Mouse (Mus musculus): Measurements from ENCODE around the gene Fam69b. TPM values are rescaled to one million over a fixed set of nuclear protein-coding genes. Genes with fewer than 3 reads are reported as not detected.
A peak's percentile ranks its signal among the peaks of the same experiment; 100 is the strongest.

Gene Fam69b
- polyA plus RNA-seq, 1 experiment, result 13.1 TPM

- TF ChIP-seq CTCF (IDR thresholded peaks at IDR 0.05; ENCODE audit: insufficient read depth, low read length) (no peak), POLR2A (IDR thresholded peaks at IDR 0.05; ENCODE audit: borderline replicate concordance, extremely low read depth, low read depth, low read length) (no peak)
- 70% methylated on average over 5 of the region's 5 CpGs for WGBS
- no peak overlapping the region for H3K4me3 ChIP-seq (replicated peaks; ENCODE audit: extremely low read depth, low read depth, low read length)
- no peaks in the 10 kb centered on the region for H3K4me1 ChIP-seq (ENCODE audit: control insufficient read depth, insufficient read depth, low read length)
- DNase-seq, result no peak
Measured at GRCm38 (mm10) chr2:26614903-26615302, 13.4 kb upstream of the Fam69b start.

GRCm38 (mm10) chr2:26615459-26616124 lies 12.7 kb upstream of the Fam69b start:
- no peak for DNase-seq

GRCm38 (mm10) chr2:26617331-26617730 lies 10.9 kb upstream of the Fam69b start:
- Histone ChIP-seq H3K4me3 (replicated peaks; ENCODE audit: extremely low read depth, low read depth, low read length) (no peak overlapping the region), H3K4me1 (ENCODE audit: control insufficient read depth, insufficient read depth, low read length) (no peaks in the 10 kb centered on the region)
- 71% methylated on average over 6 of the region's 6 CpGs for WGBS
- DNase-seq, result no peak
- TF ChIP-seq CTCF (IDR thresholded peaks at IDR 0.05; ENCODE audit: insufficient read depth, low read length) (no peak), POLR2A (IDR thresholded peaks at IDR 0.05; ENCODE audit: borderline replicate concordance, extremely low read depth, low read depth, low read length) (no peak)

More at GRCm38 (mm10) chr2:26615459-26616124, 12.7 kb upstream of the Fam69b start:
- TF ChIP-seq CTCF (IDR thresholded peaks at IDR 0.05; ENCODE audit: insufficient read depth, low read length) (no peak), POLR2A (IDR thresholded peaks at IDR 0.05; ENCODE audit: borderline replicate concordance, extremely low read depth, low read depth, low read length) (no peak)
- WGBS, result 84% methylated on average over 4 of the region's 4 CpGs
- H3K4me3 ChIP-seq (replicated peaks; ENCODE audit: extremely low read depth, low read depth, low read length), result no peak overlapping the region
- no peaks in the 10 kb centered on the region for H3K4me1 ChIP-seq (ENCODE audit: control insufficient read depth, insufficient read depth, low read length)

- TF ChIP-seq POLR2A (IDR thresholded peaks at IDR 0.05; ENCODE audit: borderline replicate concordance, extremely low read depth, low read depth, low read length) (no peak), CTCF (IDR thresholded peaks at IDR 0.05; ENCODE audit: insufficient read depth, low read length) (no peak)
- 68% methylated on average over 7 of the region's 7 CpGs for WGBS
- Histone ChIP-seq H3K4me1 (ENCODE audit: control insufficient read depth, insufficient read depth, low read length) (no peaks in the 10 kb centered on the region), H3K4me3 (replicated peaks; ENCODE audit: extremely low read depth, low read depth, low read length) (no peak overlapping the region)
- no peak for DNase-seq
Measured at GRCm38 (mm10) chr2:26617928-26618327, 10.3 kb upstream of the Fam69b start.

- H3K4me1 ChIP-seq (ENCODE audit: control insufficient read depth, insufficient read depth, low read length), result no peaks in the 10 kb centered on the region
- 45% methylated on average over 2 of the region's 2 CpGs for WGBS
- no peak for DNase-seq
- H3K4me3 ChIP-seq (replicated peaks; ENCODE audit: extremely low read depth, low read depth, low read length), result no peak overlapping the region
- no peak for TF ChIP-seq CTCF (IDR thresholded peaks at IDR 0.05; ENCODE audit: insufficient read depth, low read length)
- no peak for TF ChIP-seq POLR2A (IDR thresholded peaks at IDR 0.05; ENCODE audit: borderline replicate concordance, extremely low read depth, low read depth, low read length)
Measured at GRCm38 (mm10) chr2:26621246-26621645, 7.0 kb upstream of the Fam69b start.

GRCm38 (mm10) chr2:26622984-26623383 lies 5.3 kb upstream of the Fam69b start:
- Histone ChIP-seq H3K4me3 (replicated peaks; ENCODE audit: extremely low read depth, low read depth, low read length) (no peak overlapping the region), H3K4me1 (ENCODE audit: control insufficient read depth, insufficient read depth, low read length) (no peaks in the 10 kb centered on the region)
- WGBS, result 43% methylated on average over 5 of the region's 5 CpGs
- no peak for TF ChIP-seq POLR2A (IDR thresholded peaks at IDR 0.05; ENCODE audit: borderline replicate concordance, extremely low read depth, low read depth, low read length)
- TF ChIP-seq CTCF (IDR thresholded peaks at IDR 0.05; ENCODE audit: insufficient read depth, low read length), result no peak
- DNase-seq, result no peak

- 61% methylated on average over 3 of the region's 3 CpGs for WGBS
- DNase-seq, result no peak
- TF ChIP-seq CTCF (IDR thresholded peaks at IDR 0.05; ENCODE audit: insufficient read depth, low read length), result no peak
- TF ChIP-seq POLR2A (IDR thresholded peaks at IDR 0.05; ENCODE audit: borderline replicate concordance, extremely low read depth, low read depth, low read length), result no peak
- H3K4me3 ChIP-seq (replicated peaks; ENCODE audit: extremely low read depth, low read depth, low read length), result no peak overlapping the region
- H3K4me1 ChIP-seq (ENCODE audit: control insufficient read depth, insufficient read depth, low read length), result peaks cover 4% of the 10 kb centered on the region; the same call in 1 of the 2 replicates
Measured at GRCm38 (mm10) chr2:26625419-26625818, 2.8 kb upstream of the Fam69b start.

GRCm38 (mm10) chr2:26626081-26626480 lies 2.2 kb upstream of the Fam69b start:
- H3K4me1 ChIP-seq (ENCODE audit: control insufficient read depth, insufficient read depth, low read length), result peaks cover 4% of the 10 kb centered on the region; the same call in 1 of the 2 replicates
- 49% methylated on average over 3 of the region's 3 CpGs for WGBS
- DNase-seq, result no peak
- peak; percentile 40 for TF ChIP-seq CTCF (IDR thresholded peaks at IDR 0.05; ENCODE audit: insufficient read depth, low read length)
- TF ChIP-seq POLR2A (IDR thresholded peaks at IDR 0.05; ENCODE audit: borderline replicate concordance, extremely low read depth, low read depth, low read length), result no peak
- no peak overlapping the region for H3K4me3 ChIP-seq (replicated peaks; ENCODE audit: extremely low read depth, low read depth, low read length)

GRCm38 (mm10) chr2:26628792-26629437 lies 658 bp downstream of the Fam69b start:
- WGBS, result 39% methylated on average over 5 of the region's 5 CpGs
- peaks cover 4% of the 10 kb centered on the region; the same call in 1 of the 2 replicates for H3K4me1 ChIP-seq (ENCODE audit: control insufficient read depth, insufficient read depth, low read length)
- DNase-seq, result no peak
- peak overlapping the region; percentile 77 for H3K4me3 ChIP-seq (replicated peaks; ENCODE audit: extremely low read depth, low read depth, low read length)
- TF ChIP-seq CTCF (IDR thresholded peaks at IDR 0.05; ENCODE audit: insufficient read depth, low read length) (no peak), POLR2A (IDR thresholded peaks at IDR 0.05; ENCODE audit: borderline replicate concordance, extremely low read depth, low read depth, low read length) (no peak)

All from lung, adult 2 months (tissue).